Mouse (Mus musculus): Measurements from ENCODE around the gene Anks1b. TPM values are rescaled to one million over a fixed set of nuclear protein-coding genes. Genes with fewer than 3 reads are reported as not detected.
A peak's percentile ranks its signal among the peaks of the same experiment; 100 is the strongest.

Gene Anks1b
- total RNA-seq, 2 experiments from 2014 or later: 0.30 to 0.44 TPM

- DNase-seq: no peak
- intact Hi-C loops (cut with DNase I): no loop called here
Measured at GRCm38 (mm10) chr10:90709602-90709931, 836.3 kb downstream of the Anks1b start.

GRCm38 (mm10) chr10:90717961-90718360, 844.7 kb downstream of the Anks1b start:
- no peak for DNase-seq
- intact Hi-C loops (cut with DNase I): no loop called here

- DNase-seq: no peak
- intact Hi-C loops (cut with DNase I): no loop called here
Measured at GRCm38 (mm10) chr10:90718684-90719083, 845.4 kb downstream of the Anks1b start.

- intact Hi-C loops (cut with DNase I): loop anchor here (10.0 kb wide), 1 partner anchor 515 kb away; no protein-coding TSS in a partner anchor
Measured at GRCm38 (mm10) chr10:90719996-90720395, 846.7 kb downstream of the Anks1b start.

GRCm38 (mm10) chr10:90723071-90723494, 849.8 kb downstream of the Anks1b start:
- intact Hi-C loops (cut with DNase I): loop anchor here (10.0 kb wide), 1 partner anchor 512 kb away; no protein-coding TSS in a partner anchor
- no peak for DNase-seq

More at GRCm38 (mm10) chr10:90719996-90720395, 846.7 kb downstream of the Anks1b start:
- no peak for DNase-seq

GRCm38 (mm10) chr10:90723941-90724341, 850.6 kb downstream of the Anks1b start:
- no peak for DNase-seq
- intact Hi-C loops (cut with DNase I): loop anchor here (10.0 kb wide), 1 partner anchor 511 kb away; no protein-coding TSS in a partner anchor

- no peak for DNase-seq
- intact Hi-C loops (cut with DNase I): loop anchor here (10.0 kb wide), 1 partner anchor 510 kb away; no protein-coding TSS in a partner anchor
Measured at GRCm38 (mm10) chr10:90724931-90725330, 851.6 kb downstream of the Anks1b start.

GRCm38 (mm10) chr10:90728401-90729358, 855.4 kb downstream of the Anks1b start:
- DNase-seq: peak; percentile 48
- intact Hi-C loops (cut with DNase I): loop anchor here (1.0 to 10.0 kb wide), 3 partner anchors 306 to 506 kb away; no protein-coding TSS in a partner anchor

- intact Hi-C loops (cut with DNase I): loop anchor here (1.0 to 10.0 kb wide), 3 partner anchors 305 to 505 kb away; no protein-coding TSS in a partner anchor
- DNase-seq: no peak
Measured at GRCm38 (mm10) chr10:90729527-90729926, 856.2 kb downstream of the Anks1b start.

- intact Hi-C loops (cut with DNase I): loop anchor here (1.0 kb wide), 1 partner anchor 300 kb away; no protein-coding TSS in a partner anchor
- DNase-seq: no peak
Measured at GRCm38 (mm10) chr10:90732823-90733222, 859.5 kb downstream of the Anks1b start.

GRCm38 (mm10) chr10:90733632-90734031, 860.3 kb downstream of the Anks1b start:
- intact Hi-C loops (cut with DNase I): loop anchor here (1.0 kb wide), 1 partner anchor 300 kb away; no protein-coding TSS in a partner anchor
- DNase-seq: peak in 1 of 2 experiments; percentile 13

- intact Hi-C loops (cut with DNase I): no loop called here
- no peak for DNase-seq
Measured at GRCm38 (mm10) chr10:90738475-90738874, 865.2 kb downstream of the Anks1b start.

GRCm38 (mm10) chr10:90740956-90741355, 867.6 kb downstream of the Anks1b start:
- intact Hi-C loops (cut with DNase I): no loop called here
- no peak for DNase-seq

- no peak for DNase-seq
- intact Hi-C loops (cut with DNase I): no loop called here
Measured at GRCm38 (mm10) chr10:90751889-90752288, 878.6 kb downstream of the Anks1b start.

- intact Hi-C loops (cut with DNase I): no loop called here
Measured at GRCm38 (mm10) chr10:90753106-90753505, 879.8 kb downstream of the Anks1b start.

GRCm38 (mm10) chr10:90757773-90758172, 884.5 kb downstream of the Anks1b start:
- no peak for DNase-seq
- intact Hi-C loops (cut with DNase I): no loop called here

More at GRCm38 (mm10) chr10:90753106-90753505, 879.8 kb downstream of the Anks1b start:
- DNase-seq: no peak

- intact Hi-C loops (cut with DNase I): no loop called here
- no peak for DNase-seq
Measured at GRCm38 (mm10) chr10:90759929-90760328, 886.6 kb downstream of the Anks1b start.

GRCm38 (mm10) chr10:90766261-90766660, 893.0 kb downstream of the Anks1b start:
- intact Hi-C loops (cut with DNase I): no loop called here
- DNase-seq: no peak

- intact Hi-C loops (cut with DNase I): no loop called here
- DNase-seq: no peak
Measured at GRCm38 (mm10) chr10:90770403-90770955, 897.2 kb downstream of the Anks1b start.

- intact Hi-C loops (cut with DNase I): no loop called here
- DNase-seq: no peak
Measured at GRCm38 (mm10) chr10:90771046-90771445, 897.7 kb downstream of the Anks1b start.

Measured in heart, postnatal 36 days (tissue).